Mouse (Mus musculus): Measurements from ENCODE around the gene Gatad2a.

GRCm38 (mm10) chr8:69884141-69884540 is 112.0 kb downstream of the Gatad2a start:
- TF ChIP-seq POLR2A (IDR thresholded peaks at IDR 0.05; ENCODE audit: low read depth, low read length) (no peak), CTCF (IDR thresholded peaks at IDR 0.05; ENCODE audit: borderline replicate concordance, insufficient read depth, low read length) (no peak)
